11 mouse cellular contexts compared by ENCODE assay signal in genomic region chr11:97569301-97569724, GRCm38 (mm10). TPM values are rescaled to one million over a fixed set of nuclear protein-coding genes. Genes with fewer than 3 reads are reported as not detected.
DNase-seq lines count a peak whose midpoint lies in the region; ATAC-seq and TF ChIP-seq lines count a peak whose summit lies in the region.
"Had no signal": no experiment of that assay in that cellular context is flagged by ENCODE, and none has a peak within 500 bp of the region (broad histone marks: within the 10 kb centered on the region; RNA-seq: fewer than 3 reads in every experiment).

No protein-coding gene starts in this region.

- intact Hi-C loops in left cerebral cortex, postnatal 10 days (cut with DNase I) = no loop called here

- TF ChIP-seq POLR2A in brain, embryonic 14.5 days (IDR thresholded peaks at IDR 0.05; ENCODE audit: borderline replicate concordance, extremely low read depth, insufficient read depth, insufficient read length, poor library complexity, severe bottlenecking) = no peak

- WGBS in forebrain, embryonic 14.5 days = 26% methylated on average over 5 of the region's 5 CpGs
- 27% methylated on average over 5 of the region's 5 CpGs for WGBS in midbrain, embryonic 13.5 days

- H3K4me3 ChIP-seq in forebrain, embryonic 14.5 days (ENCODE audit: low read depth, low read length) = no peak overlapping the region
- H3K4me3 ChIP-seq in midbrain, embryonic 13.5 days (replicated peaks) = no peak overlapping the region

- H3K36me3 ChIP-seq in forebrain, embryonic 14.5 days (ENCODE audit: control insufficient read depth, insufficient read depth, low read length) = no peaks in the 10 kb centered on the region
- no peaks in the 10 kb centered on the region for H3K36me3 ChIP-seq in midbrain, embryonic 13.5 days

- H3K4me1 ChIP-seq in forebrain, embryonic 14.5 days (ENCODE audit: control insufficient read depth, insufficient read depth, low read length) = peaks cover 77% of the 10 kb centered on the region
- peaks cover 99% of the 10 kb centered on the region for H3K4me1 ChIP-seq in midbrain, embryonic 13.5 days (replicated peaks)

- DNase-seq in left cerebral cortex, adult 18-20 months (ENCODE audit: low spot score in 2 of 2) = peak; percentile 51 to 75
- no peak for DNase-seq in left cerebral cortex, postnatal 10 days (ENCODE audit: extremely low spot score in 1 of 2, low spot score in 2 of 2)
- peak; percentile 59 for DNase-seq in brain, embryonic 14.5 days (ENCODE audit: low read depth)
- no peak for DNase-seq in forebrain, embryonic 14.5 days (ENCODE audit: low spot score)
- no peak for DNase-seq in embryo, embryonic 10.5 days (ENCODE audit: low spot score)
- no peak for DNase-seq in adrenal gland, adult 2 months
- DNase-seq in embryo, embryonic 9.5 days (ENCODE audit: extremely low spot score) = no peak

- no peak for TF ChIP-seq CTCF in brain, embryonic 14.5 days (IDR thresholded peaks at IDR 0.05; ENCODE audit: borderline replicate concordance, extremely low read depth, insufficient read depth, insufficient read length)

- ATAC-seq in forebrain, embryonic 14.5 days = no peak
- ATAC-seq in midbrain, embryonic 13.5 days = no peak

- peak overlapping the region; percentile 86 for H3K4me2 ChIP-seq in forebrain, embryonic 14.5 days (ENCODE audit: low read length)
- peak overlapping the region; percentile 96 for H3K4me2 ChIP-seq in midbrain, embryonic 13.5 days (replicated peaks)
- H3K4me2 ChIP-seq: lung, embryonic 14.5 days had no signal

- peak overlapping the region; percentile 98 for H3K27ac ChIP-seq in forebrain, embryonic 14.5 days (ENCODE audit: low read depth, low read length)
- H3K27ac ChIP-seq in midbrain, embryonic 13.5 days = peak overlapping the region; percentile 99
- H3K27ac ChIP-seq: kidney, postnatal 0 days had no signal

- H3K27me3 ChIP-seq in forebrain, embryonic 14.5 days (replicated peaks; ENCODE audit: control insufficient read depth, insufficient read depth, low read length) = no peaks in the 10 kb centered on the region
- H3K27me3 ChIP-seq in midbrain, embryonic 13.5 days = no peaks in the 10 kb centered on the region

- peak overlapping the region; percentile 42 for H3K9ac ChIP-seq in forebrain, embryonic 14.5 days (ENCODE audit: low read length)
- no peak overlapping the region for H3K9ac ChIP-seq in midbrain, embryonic 13.5 days (replicated peaks)
- H3K9ac ChIP-seq: lung, embryonic 14.5 days had no signal

- no peaks in the 10 kb centered on the region for H3K9me3 ChIP-seq in forebrain, embryonic 14.5 days (replicated peaks; ENCODE audit: control insufficient read depth, low read length)
- no peaks in the 10 kb centered on the region for H3K9me3 ChIP-seq in midbrain, embryonic 13.5 days

RNA-seq across cellular contexts. Expression of gene Srcin1, which starts 6.7 kb away (rescaled TPM):
- total RNA-seq in left cerebral cortex, adult 18-20 months (2021) = 100 to 1,000 TPM; 246 to 287 TPM
- total RNA-seq in left cerebral cortex, postnatal 10 days (2021) = 100 to 1,000 TPM; 281 to 294 TPM
- polyA plus RNA-seq in brain, embryonic 14.5 days (2012; rRNA removed) = 45.1 and 70.2 TPM in 2 replicates
- 5.6 and 6.4 TPM in 2 replicates for polyA plus RNA-seq in forebrain, embryonic 14.5 days (2014; fragmentation: Nextera tagmentation; extraction: Ambion mirVana)
- polyA plus RNA-seq in midbrain, embryonic 13.5 days (2015; fragmentation: Nextera tagmentation; extraction: Ambion mirVana) = 7.0 and 8.5 TPM in 2 replicates
- total RNA-seq in adrenal gland, adult 2 months (2021) = 10 to 100 TPM; 11.2 to 13.9 TPM
- polyA plus RNA-seq in adrenal gland, adult 2 months (2012; rRNA removed) = 13.8 and 17.9 TPM in 2 replicates
- total RNA-seq: granulocyte monocyte progenitor cell, adult 5-6 weeks had no signal

Comparison
In these comparisons a context has a peak if more than half of its experiments do, and no peak if none do; other contexts are left out.
1. DNase-seq: peak in left cerebral cortex, adult 18-20 months (2 of 2) and brain, embryonic 14.5 days (single experiment); none in left cerebral cortex, postnatal 10 days (0 of 2), forebrain, embryonic 14.5 days (single experiment), embryo, embryonic 10.5 days (single experiment), adrenal gland, adult 2 months (single experiment) and embryo, embryonic 9.5 days (single experiment).